Mouse (Mus musculus) liver, embryonic 14.5 days (tissue): ENCODE measurements around the gene Fhit. TPM values are rescaled to one million over a fixed set of nuclear protein-coding genes. Genes with fewer than 3 reads are reported as not detected.

Source experiments
- ATAC-seq: fragments of 200-750 bp; cut with Nextera tagmentation; 2 replicates; pipeline ENCODE4 v1.8.0; 2017; ENCODE audit warnings: moderate number of reproducible peaks, mild to moderate bottlenecking, moderate library complexity; ENCODE audit not compliant: insufficient read depth
- DNase-seq, 3 experiments: peaks; one replicate each; pipeline ENCODE4 v3.0.0-alpha.2; 2012 to 2013; ENCODE audit warnings: low read depth in 3 of 3, low spot score in 3 of 3
- H3K27ac ChIP-seq: fragments of 300-500 bp; sonication (generic); 2 replicates; pipeline ENCODE4 v1.5.1; 2014; ENCODE audit warnings: moderate library complexity, mild to moderate bottlenecking, control low read depth, inconsistent platforms
- H3K27me3 ChIP-seq: fragments of 300-500 bp; sonication (generic); 2 replicates; pipeline ENCODE4 v1.6.1; 2014; ENCODE audit warnings: mild to moderate bottlenecking, low read length, moderate library complexity; ENCODE audit not compliant: control insufficient read depth, insufficient read depth
- H3K36me3 ChIP-seq: fragments of 300-500 bp; sonication (generic); replicated peaks from 2 replicates; pipeline ENCODE4 v1.6.1; 2014; ENCODE audit warnings: low read depth; ENCODE audit not compliant: control insufficient read depth, insufficient read depth
- H3K4me1 ChIP-seq, 2 experiments: fragments of 200-500 bp in 1 of 2; fragments of 300-500 bp in 1 of 2; sonication (generic) in 1 of 2; replicated peaks; 2 replicates each; pipeline ENCODE4 v1.6.1; 2012 to 2014; ENCODE audit warnings: antibody characterized with exemption in 1 of 2, inconsistent platforms in 1 of 2, low read length in 1 of 2; ENCODE audit not compliant: control insufficient read depth in 2 of 2, insufficient read depth in 2 of 2
- H3K4me2 ChIP-seq: fragments of 300-500 bp; sonication (generic); 2 replicates; pipeline ENCODE4 v1.6.1; 2014; ENCODE audit warnings: low read depth, mild to moderate bottlenecking, control low read depth, moderate library complexity
- H3K4me3 ChIP-seq, 2 experiments: fragments of 200-500 bp in 1 of 2; fragments of 300-500 bp in 1 of 2; sonication (generic) in 1 of 2; 2 replicates each; pipeline ENCODE4 v1.5.1; 2012 to 2014; ENCODE audit warnings: low read depth in 2 of 2, low read length in 2 of 2, mild to moderate bottlenecking in 2 of 2, control low read depth in 1 of 2, inconsistent platforms in 1 of 2, moderate library complexity in 1 of 2; ENCODE audit not compliant: insufficient read depth in 1 of 2
- H3K9ac ChIP-seq: fragments of 300-500 bp; sonication (generic); replicated peaks from 2 replicates; pipeline ENCODE4 v1.6.1; 2014; ENCODE audit warnings: mild to moderate bottlenecking, control low read depth, moderate library complexity
- H3K9me3 ChIP-seq: fragments of 300-500 bp; sonication (generic); 2 replicates; pipeline ENCODE4 v1.6.1; 2016; ENCODE audit warnings: low read length, mixed read lengths; ENCODE audit not compliant: control insufficient read depth
- CTCF ChIP-seq: IDR thresholded peaks from 2 replicates; pipeline ENCODE4 v1.5.1; 2016; ENCODE audit warnings: antibody characterized with exemption, low read depth, control low read depth
- EP300 ChIP-seq: IDR thresholded peaks from 2 replicates; pipeline ENCODE4 v1.6.1; 2016; ENCODE audit warnings: antibody characterized with exemption, low read depth
- WGBS: fragments of 180-500 bp; shearing (Covaris S2); extraction: QIAGEN DNeasy Blood & Tissue Kit; methylation state at CpG from one replicate; pipeline ENCODE4 v1.1.7; 2014; ENCODE audit not compliant: insufficient replicate concordance; 5-methylcytosine and 5-hydroxymethylcytosine counted together
- polyA plus RNA-seq, 2 experiments: library from polyadenylated mRNA; depleted of rRNA in 1 of 2; stranded (reverse) in 1 of 2; unstranded in 1 of 2; fragments of >200 nt; fragmentation: Nextera tagmentation in 1 of 2; extraction: Ambion mirVana in 1 of 2; gene quantifications; 2 replicates each; pipeline versions ENCODE4 v1.2.1 to v1.2.3; 2012 to 2014

Fhit gene
- polyA plus RNA-seq, 2 experiments: 1.4 to 1.9 TPM

DNA sequence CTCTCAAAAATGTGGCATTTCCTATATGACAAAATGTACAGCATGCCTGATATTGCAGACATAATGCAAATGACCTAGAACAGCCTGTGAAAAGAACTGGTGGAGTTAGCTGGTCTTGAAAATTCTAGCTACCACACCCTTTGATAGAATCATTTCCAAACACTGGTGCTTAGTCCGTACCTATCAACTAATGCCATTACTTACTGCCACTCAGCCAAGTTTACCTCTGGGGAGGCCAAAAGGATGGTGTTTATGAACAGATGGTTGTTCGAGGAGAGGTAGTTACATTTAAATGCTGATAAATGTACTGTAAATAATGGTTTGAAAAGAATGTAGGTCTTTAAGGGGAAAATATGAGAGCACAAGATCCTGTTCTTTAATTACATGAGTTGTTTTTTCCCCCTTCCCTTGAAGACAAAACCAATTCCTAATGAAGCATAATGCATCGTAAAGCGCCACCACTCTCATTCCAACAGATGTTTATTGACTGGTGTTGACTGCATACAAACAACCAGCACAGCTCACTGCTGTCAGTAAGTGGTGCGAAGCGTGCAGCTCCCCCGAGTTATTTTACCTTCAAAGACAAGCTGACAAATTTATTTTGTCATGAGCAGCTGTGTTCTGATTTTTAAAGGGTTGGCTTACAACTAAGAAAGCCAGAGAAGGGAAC, 1350.5 kb downstream of the Fhit start:
- no peak overlapping the region for H3K4me2 ChIP-seq
- H3K27me3 ChIP-seq: no peaks in the 10 kb centered on the region
- H3K9ac ChIP-seq: no peak overlapping the region
- no peaks in the 10 kb centered on the region for H3K4me1 ChIP-seq
- DNase-seq (no peak), ATAC-seq (no peak)
- H3K27ac ChIP-seq: no peak overlapping the region
- TF ChIP-seq CTCF (no peak), EP300 (no peak)
- 66% methylated on average over 7 of the region's 7 CpGs for WGBS
- no peaks in the 10 kb centered on the region for H3K36me3 ChIP-seq
- H3K9me3 ChIP-seq: no peaks in the 10 kb centered on the region
- H3K4me3 ChIP-seq: no peak overlapping the region

DNA sequence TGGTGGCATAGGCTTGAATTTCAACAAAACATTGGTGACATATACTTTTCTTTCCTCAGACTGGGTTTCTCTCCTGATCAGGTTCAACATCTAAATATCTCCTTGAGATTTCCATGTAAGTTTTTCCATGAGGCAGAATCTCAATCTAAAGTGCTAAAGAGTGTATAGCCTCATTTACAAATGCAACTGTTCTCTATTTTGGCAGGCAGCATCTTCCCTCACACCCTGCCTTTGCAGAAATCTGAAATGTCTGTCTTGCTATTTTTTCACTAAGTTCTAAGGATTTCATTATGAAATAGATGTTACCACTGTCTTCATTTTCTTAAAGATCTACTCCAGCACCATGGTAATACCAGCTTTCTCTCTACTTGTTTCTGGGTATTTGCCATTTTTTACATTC, 1368.4 kb downstream of the Fhit start:
- H3K4me3 ChIP-seq: no peak overlapping the region
- TF ChIP-seq CTCF (no peak), EP300 (no peak)
- H3K36me3 ChIP-seq: no peaks in the 10 kb centered on the region
- H3K9ac ChIP-seq: no peak overlapping the region
- H3K27me3 ChIP-seq: no peaks in the 10 kb centered on the region
- no peaks in the 10 kb centered on the region for H3K9me3 ChIP-seq
- H3K4me2 ChIP-seq: no peak overlapping the region
- no peak for DNase-seq
- no peak overlapping the region for H3K27ac ChIP-seq
- ATAC-seq: no peak
- H3K4me1 ChIP-seq: no peaks in the 10 kb centered on the region

DNA sequence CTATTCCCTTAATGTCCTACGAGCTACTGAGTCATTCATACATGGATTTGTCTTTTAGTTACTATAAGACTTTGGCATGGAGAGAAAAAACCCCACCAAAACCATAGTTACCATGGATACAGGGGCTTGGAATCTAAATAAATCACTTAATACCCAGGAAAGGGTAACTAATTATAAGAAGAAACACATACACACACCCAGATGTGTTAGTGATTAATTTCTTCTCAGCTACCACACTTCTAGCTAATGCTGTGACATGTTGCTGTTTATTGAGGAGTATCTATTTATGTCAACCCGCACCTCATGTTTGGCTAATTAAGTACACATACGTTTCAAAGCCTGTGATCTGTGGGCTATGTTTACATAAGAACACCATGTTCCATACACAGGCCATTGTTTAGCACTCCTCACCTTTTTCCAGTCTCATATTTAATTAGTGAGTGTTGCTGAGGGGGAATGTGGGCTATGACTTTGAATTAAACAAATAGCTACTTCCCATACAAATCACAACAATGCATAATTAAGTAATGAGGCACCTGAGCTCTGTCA, 1373.4 kb downstream of the Fhit start:
- WGBS: 42% methylated on average over 3 of the region's 3 CpGs
- ATAC-seq: no peak
- Histone ChIP-seq H3K36me3 (no peaks in the 10 kb centered on the region), H3K4me2 (no peak overlapping the region), H3K27me3 (no peaks in the 10 kb centered on the region), H3K27ac (no peak overlapping the region), H3K9me3 (no peaks in the 10 kb centered on the region), H3K4me1 (no peaks in the 10 kb centered on the region), H3K9ac (no peak overlapping the region), H3K4me3 (no peak overlapping the region)
- TF ChIP-seq CTCF: no peak
- no peak for TF ChIP-seq EP300
- no peak for DNase-seq

DNA sequence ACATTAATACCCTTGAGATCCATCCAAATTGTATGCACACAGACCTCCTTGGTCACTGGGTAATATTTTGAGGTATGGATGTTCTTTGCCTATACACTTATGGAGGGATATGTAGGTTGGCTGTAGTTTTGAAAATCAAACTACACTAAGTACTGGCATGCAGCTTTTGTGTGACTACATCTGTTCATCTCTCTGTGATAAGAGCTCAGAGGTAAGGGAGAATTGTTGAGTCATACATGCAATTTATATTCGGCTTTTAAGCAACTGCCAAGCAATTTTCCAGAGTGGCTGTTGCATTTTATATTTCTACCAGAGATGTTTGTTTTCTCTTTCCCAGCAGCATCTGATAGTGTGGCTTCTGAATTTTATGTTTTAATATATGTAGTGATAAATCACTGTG, 1374.4 kb downstream of the Fhit start:
- no peaks in the 10 kb centered on the region for H3K4me1 ChIP-seq
- ATAC-seq: no peak
- 40% methylated on average over 1 of the region's 1 CpGs for WGBS

DNA sequence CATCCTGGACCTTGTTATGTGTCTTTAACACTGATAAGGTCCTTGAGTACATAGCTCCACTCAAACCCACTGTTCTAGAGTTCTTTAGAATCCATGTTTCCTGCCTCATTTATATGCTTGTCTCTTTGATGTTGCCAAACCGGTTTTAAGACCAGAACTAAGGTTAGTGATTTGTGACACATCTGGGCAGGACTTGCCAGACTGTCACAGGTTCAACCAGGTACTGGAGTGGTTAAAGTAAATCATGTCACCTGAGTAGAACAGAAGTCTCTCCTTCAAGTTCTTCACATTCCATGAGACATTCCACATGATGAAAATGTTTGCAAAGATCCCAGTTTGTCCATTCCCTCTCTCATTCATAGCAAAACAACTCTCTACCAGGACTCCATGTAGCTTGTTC, 1376.0 kb downstream of the Fhit start:
- no peak for TF ChIP-seq EP300
- TF ChIP-seq CTCF: no peak
- DNase-seq (no peak), ATAC-seq (no peak)

More for the DNA sequence above, 1374.4 kb downstream of the Fhit start:
- H3K36me3 ChIP-seq: no peaks in the 10 kb centered on the region
- H3K27me3 ChIP-seq: no peaks in the 10 kb centered on the region
- no peak overlapping the region for H3K9ac ChIP-seq
- no peak overlapping the region for H3K4me3 ChIP-seq
- H3K9me3 ChIP-seq: no peaks in the 10 kb centered on the region
- no peak for DNase-seq
- no peak overlapping the region for H3K27ac ChIP-seq
- no peak overlapping the region for H3K4me2 ChIP-seq
- TF ChIP-seq CTCF (no peak), EP300 (no peak)

More for the DNA sequence above, 1376.0 kb downstream of the Fhit start:
- no peak overlapping the region for H3K4me3 ChIP-seq
- no peak overlapping the region for H3K9ac ChIP-seq
- H3K9me3 ChIP-seq: no peaks in the 10 kb centered on the region
- no peak overlapping the region for H3K4me2 ChIP-seq
- no peak overlapping the region for H3K27ac ChIP-seq
- H3K36me3 ChIP-seq: no peaks in the 10 kb centered on the region
- H3K4me1 ChIP-seq: no peaks in the 10 kb centered on the region
- WGBS: 19% methylated on average over 1 of the region's 1 CpGs
- no peaks in the 10 kb centered on the region for H3K27me3 ChIP-seq
